Mouse (Mus musculus) gonadal fat pad, adult 2 months (tissue): ENCODE data around the gene Galt. TPM values are rescaled to one million over a fixed set of nuclear protein-coding genes. Genes with fewer than 3 reads are reported as not detected.
"Not testable (repeated sequence)": the region's sequence is repeated elsewhere in the genome, so short reads cannot be mapped to it uniquely, and the experiment has no call there.

Source experiments
- DNase-seq: peaks from one replicate; pipeline ENCODE4 v3.0.0-alpha.2; 2012; ENCODE audit warnings: low read depth
- polyA plus RNA-seq: library from polyadenylated mRNA; depleted of rRNA; stranded (reverse); fragments of >200 nt; gene quantifications from 2 replicates; pipeline ENCODE4 v1.2.3, GENCODE M21; 2012

Galt gene
- polyA plus RNA-seq, 1 experiment, result 64.3 TPM

DNA sequence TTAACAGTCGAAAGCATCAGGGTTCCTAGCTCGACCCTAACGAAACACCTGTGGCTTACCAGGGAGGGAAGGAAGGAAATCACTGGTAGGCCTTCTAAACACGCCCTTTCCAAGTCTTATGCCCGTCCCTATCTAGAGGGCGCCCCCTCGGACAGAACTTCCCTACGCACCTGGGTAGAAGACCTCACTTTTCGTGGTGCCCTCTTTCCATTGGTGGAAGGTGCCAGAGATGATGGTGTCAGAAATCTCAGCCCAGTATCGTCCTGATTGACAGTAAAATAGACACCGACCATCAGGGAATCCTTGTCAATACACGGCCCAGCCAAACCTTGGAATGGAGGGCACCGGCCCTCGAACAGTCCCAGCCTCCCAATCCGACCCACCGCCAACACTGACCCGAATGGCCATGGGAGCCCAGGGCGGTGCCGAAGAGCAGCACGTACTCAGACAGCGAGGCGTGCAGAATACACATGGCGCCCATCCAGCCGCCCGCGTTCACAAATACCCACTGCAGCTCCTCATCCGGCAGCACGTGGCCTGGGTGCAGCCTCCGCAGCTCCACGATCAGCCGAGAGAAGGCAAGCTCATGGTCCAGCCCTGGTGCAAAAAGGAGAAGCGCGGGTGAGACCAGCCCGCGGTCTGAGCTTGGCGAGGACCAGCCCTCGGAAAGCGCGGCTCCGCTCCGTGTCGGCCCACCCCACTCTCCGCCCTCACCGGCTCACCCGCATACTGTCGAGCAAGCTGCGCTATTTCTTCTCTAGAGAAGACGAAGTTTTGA, 14.5 kb upstream of the Galt start:
- DNase-seq, result no peak

DNA sequence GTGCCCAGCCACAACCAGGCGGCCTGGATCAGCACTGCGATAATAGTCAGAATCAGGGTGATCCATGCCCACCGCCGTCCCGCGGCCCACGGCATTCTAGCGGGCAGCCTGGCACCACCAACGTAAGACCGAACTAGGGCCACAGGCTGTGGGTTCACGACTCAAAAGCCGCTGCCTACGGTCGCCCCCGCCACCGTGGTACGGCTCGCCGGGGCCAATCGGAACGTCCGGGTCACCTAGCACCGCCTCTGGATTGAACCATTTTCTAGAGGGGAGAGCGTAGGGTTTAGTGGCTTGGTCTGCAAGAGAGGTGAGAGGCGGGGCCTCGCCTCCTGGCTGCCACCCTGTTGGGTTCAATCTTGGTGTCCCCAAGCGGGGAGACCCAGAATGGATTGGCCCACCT, 13.9 kb upstream of the Galt start:
- DNase-seq, result no peak

DNA sequence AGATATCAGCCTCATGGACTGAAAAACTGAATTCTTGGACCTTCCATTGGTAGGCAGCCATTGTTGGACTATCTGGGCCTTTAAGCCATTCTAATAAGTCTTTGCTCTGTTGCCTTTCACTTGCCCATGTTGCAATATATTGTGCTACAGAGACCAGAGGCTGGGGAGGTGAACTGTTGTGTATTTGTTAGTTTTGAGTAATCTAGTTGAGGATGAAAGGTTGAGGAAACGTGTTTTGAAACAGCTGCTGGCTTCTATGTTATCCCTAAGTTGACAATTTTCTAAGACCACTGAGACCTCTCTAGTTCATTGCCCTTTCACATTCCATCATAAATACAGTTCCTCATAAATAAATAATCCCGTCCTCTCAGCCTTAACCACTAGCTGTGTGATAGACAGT, 10.9 kb upstream of the Galt start:
- DNase-seq, result no peak

DNA sequence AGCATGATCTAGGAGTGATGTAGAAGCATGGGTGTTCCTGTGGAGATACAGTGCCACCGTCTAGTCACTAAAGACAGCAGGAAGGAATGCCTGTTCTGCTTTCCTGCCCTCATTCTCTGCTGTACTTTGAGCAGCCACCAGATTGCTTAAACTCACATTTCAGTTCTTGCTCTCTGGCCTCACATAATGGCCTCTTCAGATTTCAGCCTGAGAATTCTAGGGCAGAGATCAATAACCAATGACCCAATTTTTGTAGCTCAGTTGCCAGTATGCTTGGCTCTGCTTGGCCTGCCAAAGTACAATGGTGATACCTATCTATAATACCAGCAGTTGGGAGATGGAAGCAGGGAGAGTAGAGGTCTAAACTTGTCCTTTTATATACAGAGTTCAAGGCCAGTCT, 10.0 kb upstream of the Galt start:
- no peak for DNase-seq

DNA sequence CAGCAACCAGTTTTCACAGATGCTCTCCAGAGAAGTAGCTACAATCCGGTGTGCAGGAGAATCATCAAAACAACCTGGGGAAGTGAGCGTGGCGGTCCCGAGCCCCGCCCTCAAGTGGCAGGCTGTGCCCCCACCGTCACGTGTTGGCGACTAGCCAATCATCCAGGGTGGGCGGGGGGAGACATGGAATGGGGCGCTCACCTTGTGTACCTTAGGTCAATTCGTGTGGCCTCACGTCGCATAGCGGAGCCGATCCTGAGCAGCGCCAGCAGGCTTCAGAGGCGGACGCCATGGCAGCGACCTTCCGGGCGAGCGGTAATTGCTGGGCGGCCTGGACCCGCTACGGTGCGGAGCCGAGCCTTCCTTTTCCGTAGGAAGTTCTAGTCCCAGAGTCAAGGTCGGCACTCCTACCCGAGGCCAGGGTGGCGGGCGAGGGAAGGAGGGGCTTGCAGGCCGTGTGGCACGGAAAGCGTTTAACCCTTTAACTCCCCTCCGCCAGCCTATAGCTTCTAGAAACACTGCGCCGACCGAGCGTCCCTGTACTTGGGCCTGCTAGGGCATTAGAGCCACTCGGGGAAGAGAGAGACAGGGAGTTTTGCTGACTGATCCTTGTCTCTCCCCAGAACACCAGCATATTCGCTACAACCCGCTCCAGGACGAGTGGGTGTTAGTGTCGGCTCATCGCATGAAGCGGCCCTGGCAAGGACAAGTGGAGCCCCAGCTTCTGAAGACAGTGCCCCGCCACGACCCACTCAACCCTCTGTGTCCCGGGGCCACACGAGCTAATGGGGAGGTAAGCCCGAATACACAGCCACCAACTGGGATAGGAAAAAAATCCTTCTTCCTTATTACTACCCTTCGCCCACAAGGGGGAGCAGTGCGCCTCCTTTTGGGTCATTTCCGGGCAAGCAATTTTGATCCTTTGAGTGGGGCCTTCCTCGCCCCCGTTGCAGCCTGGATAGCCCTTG, 594 bp downstream of the Galt start, which contains the start of gene Sigmar1:
Sigmar1 (minus strand) TSS at position 820 of the 968 bp plus-strand sequence.
- DNase-seq, result no peak

DNA sequence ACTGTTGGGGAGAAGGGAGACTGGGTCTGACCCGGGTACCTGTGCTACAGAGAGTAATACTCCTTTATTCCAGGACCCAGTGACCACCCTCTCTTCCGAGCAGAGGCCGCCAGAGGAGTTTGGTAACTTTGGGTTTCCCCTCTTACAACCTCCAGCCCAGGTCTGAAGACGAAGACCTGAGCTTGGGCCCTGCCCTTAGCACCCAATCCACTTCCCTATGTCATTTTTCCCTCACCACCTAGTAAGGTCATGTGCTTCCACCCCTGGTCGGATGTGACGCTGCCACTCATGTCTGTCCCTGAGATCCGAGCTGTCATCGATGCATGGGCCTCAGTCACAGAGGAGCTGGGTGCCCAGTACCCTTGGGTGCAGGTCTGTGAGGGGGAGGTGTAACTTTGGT, 1.4 kb downstream of the Galt start:
- DNase-seq, result no peak

DNA sequence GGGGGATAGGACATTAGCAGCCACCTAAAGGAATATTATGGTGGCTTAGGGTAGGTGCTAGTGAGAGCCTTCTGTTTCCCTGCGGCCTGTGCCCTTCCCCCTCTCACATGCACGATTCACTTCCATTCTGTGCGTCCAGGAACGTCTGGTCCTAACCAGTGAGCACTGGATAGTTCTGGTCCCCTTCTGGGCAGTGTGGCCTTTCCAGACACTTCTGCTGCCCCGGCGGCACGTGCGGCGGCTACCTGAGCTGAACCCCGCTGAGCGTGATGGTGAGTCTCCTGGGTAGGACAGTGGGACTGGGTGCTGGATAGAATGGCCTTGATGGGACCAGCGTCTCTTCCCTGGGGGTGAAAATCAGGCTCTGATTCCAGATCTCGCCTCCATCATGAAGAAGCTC, 2.3 kb downstream of the Galt start:
- DNase-seq, result no peak

DNA sequence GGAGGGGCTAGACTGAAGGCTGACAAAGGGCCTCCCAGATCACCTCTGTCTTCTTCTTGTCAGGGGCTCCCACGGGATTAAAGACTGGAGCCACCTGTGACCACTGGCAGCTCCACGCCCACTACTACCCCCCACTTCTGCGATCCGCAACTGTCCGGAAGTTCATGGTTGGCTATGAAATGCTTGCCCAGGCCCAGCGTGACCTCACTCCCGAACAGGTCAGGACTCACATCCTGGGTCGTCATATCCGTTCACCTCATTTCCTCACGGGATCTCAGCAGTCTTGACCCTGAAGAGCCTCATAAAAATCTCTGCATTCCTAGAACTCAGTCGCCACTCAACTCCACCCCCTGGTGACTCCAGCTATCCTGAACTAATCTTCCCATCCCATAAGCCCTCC, 3.0 kb downstream of the Galt start:
- no peak for DNase-seq

DNA sequence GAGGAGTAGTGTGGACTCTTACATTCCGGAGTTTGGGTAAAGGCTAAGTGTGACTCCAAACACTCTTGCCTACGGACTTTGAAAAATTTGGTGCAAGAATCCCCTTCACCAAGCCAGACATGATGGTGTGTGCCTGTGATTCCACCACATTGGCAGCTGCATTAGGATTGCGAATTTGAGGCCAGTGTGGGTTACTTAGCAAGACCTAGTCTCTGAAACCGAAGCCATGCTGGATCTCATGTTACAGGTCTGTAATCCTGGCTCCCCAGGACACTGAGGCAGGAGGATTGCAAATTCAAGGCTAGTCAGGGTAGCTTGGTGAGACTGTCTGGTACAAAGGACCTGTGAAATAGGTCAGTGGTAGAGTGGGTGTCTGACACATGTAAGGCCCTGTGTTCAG, 3.7 kb downstream of the Galt start:
- DNase-seq, result no peak

DNA sequence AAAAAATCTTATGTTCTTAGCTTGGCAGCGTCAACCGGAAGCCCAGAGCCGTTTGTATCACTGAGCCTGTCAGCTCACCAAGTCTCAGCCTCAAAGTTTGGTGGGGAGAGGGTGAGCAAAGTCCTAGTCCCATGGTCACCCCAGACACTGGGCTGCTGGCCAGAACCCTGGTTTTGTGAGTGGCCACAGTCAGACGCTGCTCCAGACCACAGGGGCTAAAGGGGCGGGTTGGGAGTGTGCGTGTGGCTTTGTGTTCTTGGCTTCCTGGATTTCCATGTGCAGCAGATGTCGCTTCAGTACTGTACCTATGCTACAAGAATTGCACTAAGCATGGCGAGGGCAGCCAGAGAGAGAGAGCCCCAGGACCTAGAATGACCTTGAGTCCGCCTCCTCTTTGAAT, 4.2 kb downstream of the Galt start:
- no peak for DNase-seq

DNA sequence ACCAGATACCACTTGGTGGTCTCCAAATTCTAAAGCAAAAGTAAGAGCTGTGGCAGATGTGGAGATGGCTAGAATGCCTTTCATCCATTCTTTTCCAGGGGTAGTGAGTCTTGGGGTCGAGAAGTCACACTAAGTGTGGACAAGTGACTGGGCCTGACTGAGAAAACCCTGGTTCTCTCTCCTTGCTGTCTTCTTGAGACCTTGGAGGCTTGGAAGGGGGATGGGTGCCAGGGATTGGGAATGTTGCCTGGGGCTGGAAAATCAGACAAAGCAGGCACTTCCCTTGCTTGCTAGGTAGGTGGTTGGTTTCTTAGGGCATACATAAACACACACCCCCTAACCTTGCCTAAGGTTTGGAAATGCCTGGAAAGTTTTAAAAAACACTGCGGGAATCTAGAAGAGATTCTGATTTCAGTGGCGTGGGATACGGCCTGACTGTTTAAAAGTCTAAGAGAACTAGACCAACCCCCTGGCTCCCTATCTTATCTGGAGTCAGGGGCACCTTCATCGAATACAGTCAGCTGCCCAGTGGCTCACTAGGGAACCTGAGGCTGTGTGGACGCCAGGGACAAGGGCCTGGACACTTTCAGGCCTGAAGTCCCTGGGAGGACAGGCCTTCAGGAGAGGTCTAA, 4.7 kb downstream of the Galt start:
- DNase-seq, result no peak

DNA sequence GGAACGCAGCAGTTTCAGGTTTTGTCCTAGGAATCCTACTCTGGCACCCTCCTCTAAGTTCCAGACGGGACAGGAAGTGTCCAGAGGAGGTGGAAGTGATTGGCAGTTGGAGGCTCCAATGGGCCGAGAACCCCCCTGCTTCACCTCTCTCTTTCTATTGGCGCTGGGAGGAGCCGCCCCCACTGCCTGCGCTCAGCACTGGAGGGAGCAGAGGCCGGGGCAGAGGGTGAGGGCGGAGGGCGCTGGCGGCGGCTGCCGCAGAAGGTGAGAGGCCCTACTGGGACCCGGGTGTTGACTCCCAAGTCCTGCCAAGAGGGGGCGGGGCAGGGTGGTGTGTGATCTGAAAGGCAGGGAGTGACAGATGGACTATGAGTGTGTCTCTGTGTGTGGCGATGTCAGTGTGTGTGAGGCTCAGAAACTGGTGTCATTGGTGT, 5.3 kb downstream of the Galt start:
- DNase-seq, result no peak

DNA sequence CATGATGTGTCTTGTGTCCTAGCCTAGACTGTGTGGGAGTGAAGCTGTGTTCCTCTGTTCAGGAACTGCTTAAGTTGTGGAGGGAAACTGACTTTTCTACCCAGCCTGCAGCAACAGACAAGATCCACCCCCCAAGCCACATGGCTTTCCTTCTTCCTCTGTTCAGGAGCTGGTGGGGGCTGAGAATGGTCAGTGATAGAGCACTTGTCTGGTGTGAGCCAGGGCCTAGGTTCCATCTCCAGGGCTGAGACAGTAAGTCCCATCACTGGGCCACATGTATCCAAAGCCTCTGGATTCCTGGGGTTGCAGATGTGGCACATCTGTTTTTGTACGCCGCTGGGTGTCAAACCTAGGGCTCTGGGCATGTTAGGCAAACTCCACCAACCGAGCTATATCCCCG, 5.9 kb downstream of the Galt start:
- DNase-seq, result no peak

DNA sequence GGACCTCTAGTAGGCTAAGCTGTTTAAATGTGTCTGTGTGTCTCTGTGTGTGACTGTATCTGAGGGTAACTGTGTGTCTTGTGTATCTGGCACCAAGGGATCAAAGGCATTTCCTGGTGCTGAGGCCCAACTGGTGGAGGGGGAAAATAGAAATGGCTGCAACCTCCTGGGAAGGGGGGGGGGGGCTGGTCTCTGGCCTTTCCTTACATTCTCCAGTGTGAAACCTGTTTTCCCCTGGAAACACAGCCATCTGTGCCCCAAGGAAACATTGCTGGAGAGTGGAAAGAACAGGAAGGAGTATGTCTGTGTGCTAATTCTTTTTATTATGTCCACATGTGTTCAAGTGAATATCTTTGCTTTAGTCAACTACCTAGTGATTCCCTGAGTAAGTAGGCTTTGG, 6.7 kb downstream of the Galt start:
- no peak for DNase-seq

DNA sequence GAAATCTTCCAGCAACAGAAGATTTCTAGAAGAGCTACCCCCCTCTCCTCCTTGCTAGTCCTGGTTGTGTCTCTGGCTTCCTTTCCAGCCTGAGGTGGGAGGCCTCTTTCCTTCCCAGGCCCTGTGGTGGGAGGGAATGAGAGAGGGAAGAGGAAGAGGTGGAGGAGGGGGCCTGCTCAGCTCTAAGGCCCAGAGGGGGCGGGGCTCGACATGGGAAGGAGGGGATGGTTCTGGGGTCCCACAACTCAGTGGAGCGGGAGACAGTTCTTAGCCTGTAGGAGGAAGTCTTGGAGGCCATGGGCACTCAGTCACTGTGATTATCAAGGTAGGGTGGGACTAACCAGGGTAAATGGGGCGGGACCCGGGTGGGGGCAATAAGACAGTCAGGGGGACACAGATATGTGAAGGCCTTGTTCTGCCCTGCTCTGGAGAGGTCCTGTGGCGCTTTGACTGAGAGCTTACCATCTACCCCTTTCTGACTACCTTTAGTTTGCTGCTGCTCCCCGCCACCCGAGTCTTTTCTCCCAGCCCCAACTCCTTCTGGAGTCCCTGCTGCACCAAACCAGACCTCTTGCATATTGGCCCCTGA, 7.2 kb downstream of the Galt start:
- no peak for DNase-seq

DNA sequence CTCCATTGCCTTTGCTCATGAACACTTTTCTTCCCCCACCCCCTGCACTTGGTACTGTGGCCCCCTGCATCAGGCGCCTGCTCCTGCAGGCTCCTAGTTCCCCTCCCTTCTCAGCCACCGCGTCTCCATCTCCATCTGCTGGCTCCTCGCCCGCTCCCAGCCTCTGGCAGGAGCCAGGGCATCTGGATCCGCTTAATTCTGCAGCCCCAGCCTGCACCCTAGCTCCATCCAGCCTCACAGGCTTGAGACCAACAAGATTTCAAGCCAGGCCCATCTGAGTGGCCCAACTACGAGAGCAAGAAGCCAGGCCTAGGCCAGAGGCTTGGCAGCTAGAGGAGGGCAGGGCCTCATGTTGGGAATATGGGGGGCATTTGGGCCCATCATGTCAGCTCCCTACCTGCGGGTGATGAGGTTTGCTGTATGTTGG, 7.7 kb downstream of the Galt start:
- DNase-seq, result not testable (repeated sequence)

DNA sequence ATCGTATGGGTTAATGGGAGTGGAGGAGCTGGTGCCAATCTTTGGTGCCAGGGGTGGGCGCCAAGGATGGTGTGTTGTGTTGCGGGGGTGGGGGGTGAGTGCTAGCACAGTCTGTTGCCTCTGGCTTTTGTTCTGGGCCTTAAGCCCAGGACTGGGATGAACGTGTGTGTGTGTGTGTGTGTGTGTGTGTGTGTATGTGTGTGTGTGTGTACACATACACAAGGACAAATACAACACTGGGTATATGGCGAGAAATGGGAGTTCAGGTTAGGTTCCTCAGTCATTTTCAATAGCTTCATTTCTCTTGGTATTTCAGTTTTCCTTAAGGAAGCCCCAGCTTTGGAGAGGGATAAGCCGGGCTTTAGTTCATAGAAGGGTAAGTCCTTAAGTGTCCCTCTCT, 8.1 kb downstream of the Galt start:
- not testable (repeated sequence) for DNase-seq

DNA sequence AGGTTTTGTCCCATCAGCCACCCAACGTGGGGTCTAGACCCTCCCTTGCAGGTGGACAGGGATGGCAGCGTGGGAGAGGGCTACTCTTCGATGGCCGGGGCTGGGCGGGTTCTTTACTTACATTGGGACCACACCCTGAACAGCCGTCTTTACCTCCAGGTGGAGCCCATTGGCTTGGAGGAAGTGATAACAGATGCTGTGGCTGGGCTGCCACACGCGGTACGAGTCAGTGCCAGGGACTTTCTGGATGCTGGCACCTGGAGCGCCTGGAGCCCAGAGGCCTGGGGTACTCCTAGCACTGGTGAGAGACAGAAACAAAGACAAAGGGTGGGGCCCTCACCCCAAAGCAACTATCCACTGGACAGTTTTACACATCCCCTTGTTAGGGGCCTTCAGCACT, 12.3 kb downstream of the Galt start:
- not testable (repeated sequence) for DNase-seq

DNA sequence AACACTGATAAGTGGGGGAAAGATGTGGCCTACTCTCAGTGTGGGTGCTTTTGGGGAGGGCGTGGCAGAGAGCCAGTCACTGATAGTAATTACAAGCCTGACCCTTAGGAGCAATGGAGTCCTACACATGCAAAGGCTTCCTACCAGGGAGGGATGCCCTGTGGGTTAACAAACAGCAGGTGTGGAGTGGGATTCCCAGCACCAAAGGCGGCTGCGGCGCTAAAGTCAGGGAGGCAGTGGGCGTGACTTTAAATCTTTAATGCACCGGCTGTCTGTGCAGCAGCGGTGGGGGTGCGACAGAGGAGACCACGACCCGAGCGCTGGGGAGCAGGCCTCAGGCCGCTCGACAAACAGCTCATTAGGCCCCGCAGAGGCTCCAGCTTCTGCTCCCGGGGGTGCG, 17.9 kb downstream of the Galt start:
- not testable (repeated sequence) for DNase-seq

DNA sequence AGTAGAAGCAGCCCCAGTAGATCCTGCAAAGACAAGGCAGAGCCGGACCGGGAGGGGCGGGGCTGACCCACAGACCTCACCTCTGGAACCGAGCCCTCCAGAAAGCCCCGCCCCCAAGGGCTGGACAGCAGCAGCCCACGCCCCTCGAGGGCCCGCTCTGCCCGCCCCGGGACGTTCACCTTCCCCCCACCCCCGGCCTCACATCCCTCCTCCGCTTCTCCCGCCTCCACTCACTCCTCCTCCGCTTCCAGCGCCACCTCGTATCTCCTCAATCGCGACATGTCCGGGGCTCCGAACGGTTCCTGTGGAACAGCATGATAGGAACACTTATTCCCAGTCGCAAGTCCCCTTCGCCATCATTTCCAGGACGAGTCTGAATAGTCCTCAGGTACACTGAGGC, 18.5 kb downstream of the Galt start:
- not testable (repeated sequence) for DNase-seq

DNA sequence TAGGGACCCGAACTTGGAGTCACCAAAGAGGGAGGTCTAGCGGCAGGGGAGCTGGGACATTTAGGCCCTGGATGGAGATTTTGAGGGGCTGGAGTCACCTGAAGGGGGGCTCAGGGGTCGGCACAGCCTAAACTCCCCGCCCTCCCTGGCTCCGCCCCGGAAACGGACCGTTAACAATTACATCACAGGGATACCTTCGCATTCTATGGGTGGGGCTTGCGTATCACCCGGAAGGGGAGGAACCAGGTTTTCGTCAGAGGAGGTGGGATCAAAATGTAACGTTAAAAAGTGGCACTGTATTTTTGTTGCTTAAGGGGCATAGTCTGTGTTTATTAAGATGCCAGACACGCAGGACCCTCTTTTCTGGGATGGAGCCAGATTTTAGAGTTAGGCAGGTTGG, 19.0 kb downstream of the Galt start, which contains the start of gene Ccl27a:
Ccl27a (minus strand) TSS at position 246 of the 400 bp plus-strand sequence.
- not testable (repeated sequence) for DNase-seq

DNA sequence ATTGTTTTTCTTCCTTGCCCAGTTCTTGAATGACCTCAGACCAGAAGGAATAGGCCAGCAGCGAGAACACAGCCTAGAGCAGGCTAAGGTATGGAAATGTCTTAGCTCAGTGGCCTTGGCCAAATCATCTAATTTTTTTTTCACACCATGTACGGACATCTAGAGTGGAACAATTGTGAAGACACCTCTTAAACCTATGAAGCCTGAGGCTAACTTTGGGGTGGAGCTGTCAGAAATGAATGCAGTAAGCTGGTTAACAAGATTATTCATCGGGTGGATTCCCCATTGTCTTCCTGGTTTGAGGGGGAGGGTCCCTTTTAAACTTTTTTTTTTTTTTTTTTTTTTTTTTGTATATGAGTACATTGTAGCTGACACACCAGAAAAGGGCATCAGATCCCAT, 19.5 kb downstream of the Galt start:
- DNase-seq, result not testable (repeated sequence)
